Mouse (Mus musculus) c-Kit-positive CD71-positive TER-119-positive erythroid progenitor cells, embryonic 14.5 days (primary cell): ENCODE measurements around the gene Lrch1.

Experiments used
- DNase-seq: peaks from one replicate; pipeline ENCODE4 v3.0.0-alpha.2; 2013; ENCODE audit warnings: low spot score

The Lrch1 gene

DNA sequence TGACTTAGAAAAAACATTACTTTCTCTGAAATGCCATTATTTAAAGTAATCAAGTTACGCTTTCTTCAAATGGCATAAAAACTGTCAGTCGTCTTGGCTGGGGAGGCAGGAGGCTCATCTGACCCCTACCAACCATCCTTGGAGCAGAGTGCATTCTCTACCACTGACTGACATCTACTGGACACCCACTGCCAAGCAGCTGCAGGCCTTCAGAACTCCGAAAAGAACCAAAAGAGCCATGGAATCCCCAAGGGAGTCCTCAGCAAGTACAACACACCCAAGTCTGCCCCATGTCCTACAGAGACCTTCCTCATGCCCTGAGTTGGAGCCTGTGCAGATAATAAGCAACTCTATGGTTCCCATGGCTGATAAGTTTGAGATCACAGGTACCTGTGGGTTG lies 224.1 kb downstream of the Lrch1 start:
- no peak for DNase-seq

DNA sequence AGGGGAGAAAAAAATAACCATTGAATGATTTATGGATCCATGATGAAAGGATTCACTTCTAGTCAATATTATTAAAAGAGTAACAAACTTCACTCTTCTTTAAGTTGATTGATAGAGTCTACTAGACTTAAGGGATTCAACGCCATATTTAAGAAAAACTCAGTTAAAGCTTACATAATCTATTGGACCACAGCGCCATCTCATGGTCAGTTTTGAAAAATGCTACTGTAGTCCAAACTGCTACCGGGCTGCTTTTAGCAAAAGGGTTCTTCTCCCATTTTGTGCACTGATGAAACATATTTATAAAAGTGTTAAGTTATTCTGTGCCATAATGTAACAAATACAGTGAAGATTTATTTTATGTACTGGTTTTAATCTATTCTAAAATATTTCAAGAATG lies 238.6 kb downstream of the Lrch1 start:
- peak; percentile 79 for DNase-seq
